Mouse (Mus musculus): ENCODE measurements around the gene Gm10153.
"Not testable (repeated sequence)": the region's sequence is repeated elsewhere in the genome, so short reads cannot be mapped to it uniquely, and the experiment has no call there.

The Gm10153 gene

DNA sequence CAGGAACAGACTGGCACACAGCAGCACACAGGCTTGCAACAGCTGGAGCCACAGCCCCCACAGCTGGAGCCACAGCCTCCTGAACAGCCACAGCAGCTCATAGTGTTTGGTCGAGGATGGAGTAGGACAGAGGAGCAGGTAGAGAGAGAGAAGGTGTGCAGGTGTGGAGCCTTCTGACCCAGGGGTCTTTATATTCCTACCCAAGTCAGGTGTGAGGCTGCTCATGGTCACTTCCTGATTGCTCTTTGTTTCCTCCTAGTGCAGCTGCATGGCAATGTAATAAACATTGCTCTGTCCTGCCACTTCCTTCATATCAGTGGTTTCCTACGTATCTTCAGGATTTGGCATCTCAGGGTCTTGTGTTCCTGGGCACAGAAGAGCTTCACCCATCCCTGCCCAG lies at the start of gene Gm10153:
TSS of gene Gm10153 (minus strand) at position 101 of the 400 bp plus-strand sequence.
- no peak for DNase-seq

DNA sequence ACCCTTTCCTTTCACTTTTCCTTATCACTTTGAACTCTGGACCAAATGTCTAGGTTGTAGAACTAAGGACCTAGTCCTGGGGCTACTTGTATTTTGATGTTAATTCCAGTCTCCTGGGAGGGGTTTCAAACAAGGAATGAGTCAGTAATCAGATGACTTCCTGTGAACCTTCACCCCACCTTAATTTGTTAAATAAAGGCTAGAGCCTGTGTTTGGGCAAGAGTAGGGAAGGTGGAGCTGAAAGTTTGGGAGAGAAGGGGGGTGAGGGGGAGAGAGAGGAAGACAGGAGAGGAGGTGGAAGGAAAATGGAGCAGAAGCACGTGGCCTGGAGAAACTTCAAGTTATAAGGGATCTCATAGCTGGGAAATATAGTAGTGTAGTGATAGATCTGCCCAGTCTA lies 41.4 kb upstream of the Gm10153 start:
- no peak for DNase-seq

DNA sequence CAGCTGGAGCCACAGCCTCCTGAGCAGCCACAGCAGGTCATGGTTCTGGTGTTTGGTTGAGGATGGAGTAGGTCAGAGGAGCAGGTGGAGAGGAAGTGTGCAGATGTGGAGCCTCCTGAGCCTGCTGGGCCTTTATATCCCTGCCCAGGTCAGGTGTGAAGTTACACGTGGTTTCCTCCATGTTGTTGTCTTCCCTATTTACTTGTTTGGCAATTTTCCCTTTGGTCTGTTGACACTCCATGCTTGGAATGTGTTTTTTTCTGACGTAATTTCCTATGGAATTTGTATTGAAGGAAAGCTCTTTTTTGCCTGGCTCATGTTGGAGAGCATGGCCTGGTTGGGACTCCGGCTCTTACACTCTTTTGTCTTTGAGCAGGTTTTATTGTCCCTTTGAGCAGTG lies 39.7 kb upstream of the Gm10153 start, which contains the start of gene Krtap5-5:
TSS of gene Krtap5-5 (minus strand) at position 101 of the 400 bp plus-strand sequence.
- DNase-seq, result peak; percentile 4

DNA sequence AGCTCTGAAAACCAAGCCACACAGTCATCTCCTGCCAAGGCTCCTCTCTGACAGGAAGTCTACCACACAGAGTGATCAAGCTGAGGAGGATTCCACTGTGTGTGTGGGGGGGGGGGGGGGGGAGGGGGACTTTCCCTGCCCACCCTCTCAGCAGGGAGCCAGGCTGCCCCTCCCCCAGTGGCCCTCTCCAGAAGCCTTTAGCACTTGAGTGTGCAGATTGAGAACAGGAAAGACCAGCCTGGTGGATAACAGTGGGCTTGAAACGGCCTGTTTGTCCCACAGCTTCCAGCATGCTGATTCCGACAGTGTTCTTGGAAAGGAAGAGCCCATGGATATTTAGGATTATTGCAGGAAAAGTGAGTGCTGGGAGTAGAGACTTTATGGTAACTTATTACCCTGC lies 34.3 kb upstream of the Gm10153 start:
- no peak for DNase-seq

DNA sequence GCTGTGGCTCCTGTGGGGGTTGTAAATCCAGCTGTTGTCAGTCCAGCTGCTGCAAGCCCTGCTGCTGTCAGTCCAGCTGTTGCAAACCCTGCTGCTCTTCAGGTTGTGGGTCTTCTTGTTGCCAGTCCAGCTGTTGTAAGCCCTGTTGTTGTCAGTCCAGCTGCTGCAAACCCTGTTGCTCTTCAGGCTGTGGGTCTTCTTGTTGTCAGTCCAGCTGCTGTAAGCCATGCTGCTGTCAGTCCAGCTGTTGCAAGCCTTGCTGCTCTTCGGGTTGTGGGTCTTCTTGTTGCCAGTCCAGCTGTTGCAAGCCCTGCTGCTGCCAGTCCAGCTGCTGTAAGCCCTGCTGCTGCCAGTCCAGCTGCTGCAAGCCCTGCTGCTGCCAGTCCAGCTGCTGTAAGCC lies 21.9 kb upstream of the Gm10153 start:
- not testable (repeated sequence) for DNase-seq

DNA sequence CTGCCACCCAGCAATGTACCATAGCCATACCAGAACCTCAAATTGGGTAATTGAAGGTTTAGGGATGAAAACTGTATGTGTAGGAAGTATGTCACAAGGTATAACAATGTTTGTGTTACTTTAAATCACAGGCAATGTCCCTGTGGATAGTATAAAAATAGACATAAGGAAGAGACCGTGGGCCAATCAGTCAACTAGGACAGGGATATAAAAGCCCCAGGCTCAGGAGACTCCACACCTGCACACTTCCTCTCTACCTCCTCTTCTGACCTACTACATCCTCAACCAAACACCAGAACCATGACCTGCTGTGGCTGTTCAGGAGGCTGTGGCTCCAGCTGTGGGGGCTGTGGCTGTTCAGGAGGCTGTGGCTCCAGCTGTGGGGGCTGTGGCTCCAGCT lies 21.4 kb upstream of the Gm10153 start, which contains the start of gene Gm7579:
TSS of gene Gm7579 (plus strand) at position 301 of the 400 bp plus-strand sequence.
- no peak for DNase-seq

DNA sequence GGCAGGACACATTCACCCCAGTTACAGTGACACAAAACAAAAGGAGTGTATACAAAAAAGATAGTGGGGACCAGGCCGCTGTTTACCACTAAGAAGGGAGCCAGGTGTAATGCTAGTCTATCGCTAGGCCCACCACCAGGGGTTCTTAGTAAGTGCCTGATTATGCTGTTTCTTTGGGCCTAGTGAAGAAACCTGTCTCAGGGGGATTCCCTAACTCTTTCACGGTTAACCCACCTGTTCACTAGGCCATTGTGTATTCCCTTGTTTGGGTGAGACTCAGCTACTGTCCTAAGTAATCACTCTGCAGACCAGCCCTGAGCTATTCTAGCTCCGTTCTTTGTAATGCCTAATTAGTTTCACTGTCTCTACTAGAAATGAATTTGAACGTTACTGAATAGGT lies 16.7 kb upstream of the Gm10153 start:
- not testable (repeated sequence) for DNase-seq

DNA sequence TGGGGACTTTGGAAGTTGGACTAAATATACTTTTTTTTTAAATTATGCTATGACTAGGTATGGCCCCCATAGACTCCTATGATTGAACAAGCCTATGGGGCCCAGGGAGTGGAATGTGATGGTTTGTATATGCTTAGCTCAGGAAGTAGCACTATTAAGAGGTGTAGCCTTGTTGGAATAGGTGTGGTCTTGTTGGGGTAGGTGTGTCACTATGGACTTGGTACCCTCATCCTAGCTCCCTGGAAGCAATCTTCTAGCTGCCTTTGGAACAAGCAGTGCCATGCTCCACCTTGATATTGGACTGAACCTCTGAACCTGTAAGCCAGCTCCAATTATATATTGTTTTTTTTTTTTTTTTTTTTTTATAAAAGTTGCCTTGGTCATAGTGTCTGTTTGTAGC lies 15.3 kb upstream of the Gm10153 start:
- DNase-seq, result no peak

DNA sequence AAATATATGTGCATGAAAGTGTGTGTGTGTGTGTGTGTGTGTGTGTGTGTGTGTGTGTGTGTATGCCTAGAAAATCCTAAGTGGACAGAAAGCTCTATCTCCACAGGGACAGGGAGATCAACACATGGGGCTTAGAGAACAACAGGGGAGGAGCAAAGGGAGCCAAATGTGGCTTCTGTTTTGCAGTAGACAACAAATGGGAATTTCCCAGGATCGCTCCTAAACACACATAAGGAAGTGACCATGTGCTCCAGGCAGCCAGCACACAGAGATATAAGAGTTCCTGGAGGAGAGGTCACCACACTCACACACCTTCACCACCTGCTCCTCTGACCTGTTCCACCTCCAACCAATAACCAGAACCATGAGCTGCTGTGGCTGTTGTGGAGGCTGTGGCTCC lies 10.9 kb upstream of the Gm10153 start, which contains the start of gene Krtap5-3:
TSS of gene Krtap5-3 (plus strand) at position 301 of the 400 bp plus-strand sequence.
- no peak for DNase-seq

DNA sequence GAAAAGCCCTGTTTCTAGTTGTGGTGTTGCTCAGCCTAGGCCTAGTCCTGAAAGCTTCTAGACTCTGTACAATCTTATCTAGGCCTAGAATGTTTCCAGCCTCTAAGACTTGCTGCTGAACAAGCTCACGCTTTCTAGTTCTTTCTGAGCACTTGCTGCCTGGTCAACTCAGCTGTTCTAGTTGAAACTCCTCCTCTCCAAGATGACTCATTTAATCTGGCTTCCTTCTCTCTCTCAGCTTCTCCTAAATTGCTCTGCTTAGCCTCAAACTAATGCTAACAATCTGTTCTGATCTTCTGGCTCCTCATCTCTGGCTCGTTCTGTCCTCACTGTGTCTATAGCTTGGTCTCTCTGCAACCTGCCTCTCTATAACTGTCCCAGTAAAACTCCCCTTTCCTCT lies 8.6 kb upstream of the Gm10153 start:
- no peak for DNase-seq

DNA sequence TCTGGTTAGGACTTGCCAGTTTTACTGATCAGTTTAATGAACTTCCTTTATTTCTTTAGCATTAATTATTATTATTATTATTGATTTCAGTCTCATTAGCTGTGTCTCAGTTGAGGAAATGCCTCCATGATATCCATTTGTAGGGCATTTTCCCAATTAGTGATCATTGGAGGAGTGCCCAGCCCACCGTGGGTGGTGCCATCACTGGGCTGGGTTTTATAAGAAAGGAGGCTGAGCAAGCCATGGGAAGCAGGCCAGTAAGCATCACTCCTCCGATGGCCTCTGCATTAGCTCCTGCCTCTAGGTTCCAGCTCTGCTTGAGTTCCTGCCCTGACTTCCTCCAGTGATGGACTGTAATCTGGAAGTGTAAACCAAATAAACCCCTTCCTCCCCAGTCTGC lies 2.0 kb downstream of the Gm10153 start:
- no peak for DNase-seq

DNA sequence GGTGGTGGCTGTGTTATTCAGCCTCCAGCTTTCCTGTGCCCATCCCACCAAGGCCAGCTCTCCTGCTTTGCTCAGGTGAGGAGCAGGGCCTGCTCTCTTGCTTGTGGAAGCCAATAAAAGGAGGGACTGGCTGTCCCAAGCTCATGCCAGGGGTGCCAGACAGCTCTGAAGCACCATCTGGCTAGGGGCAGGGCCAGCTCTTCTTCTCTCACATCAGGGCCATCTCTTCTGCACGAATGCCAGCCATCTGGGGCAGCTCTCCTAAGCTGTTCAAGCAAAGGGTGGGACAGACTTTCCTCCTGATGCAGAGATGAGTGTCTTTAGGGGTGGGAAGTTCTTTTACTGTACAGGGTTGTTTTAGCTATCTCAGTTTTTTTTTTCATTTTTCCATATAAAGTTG lies 9.2 kb downstream of the Gm10153 start:
- DNase-seq, result no peak

DNA sequence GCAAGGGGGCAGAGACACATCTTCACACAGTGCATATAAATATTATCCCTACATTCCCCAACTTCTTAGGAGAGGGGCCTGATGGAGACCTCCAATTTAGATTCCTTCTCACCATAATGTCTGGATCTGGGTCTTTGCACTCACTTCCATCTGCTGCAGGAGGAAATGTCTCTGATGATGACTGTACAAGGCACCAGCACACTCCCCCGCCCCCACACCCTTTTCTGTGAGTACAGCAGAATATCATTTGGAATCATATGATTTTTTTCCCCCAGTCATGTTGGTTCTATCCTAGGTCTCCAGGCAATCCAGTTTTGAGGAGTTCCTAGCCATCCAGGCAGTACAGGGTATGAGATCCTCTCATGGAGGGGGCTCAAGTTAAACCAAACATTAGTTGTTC lies 11.5 kb downstream of the Gm10153 start:
- DNase-seq, result no peak

DNA sequence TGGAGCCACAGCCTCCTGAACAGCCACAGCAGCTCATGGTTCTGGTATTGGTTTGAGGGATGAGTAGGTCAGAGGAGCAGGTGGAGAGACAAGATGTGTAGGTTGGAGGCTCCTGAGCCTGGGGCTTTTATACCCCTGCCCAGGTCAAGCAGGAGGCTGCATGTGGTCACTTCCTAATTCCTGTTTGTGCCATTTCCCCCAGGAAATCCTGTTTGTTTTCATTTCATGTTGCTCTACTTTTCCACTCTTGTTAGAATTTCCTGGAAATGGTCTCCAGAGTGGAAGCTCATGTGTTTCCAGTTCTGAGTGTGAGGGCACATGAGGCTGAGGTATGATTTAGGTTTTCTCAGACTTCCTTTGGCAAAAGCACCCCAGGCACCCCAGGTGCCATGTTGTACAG lies 14.3 kb downstream of the Gm10153 start, which contains the start of gene Krtap5-2:
TSS of gene Krtap5-2 (minus strand) at position 101 of the 400 bp plus-strand sequence.
- not testable (repeated sequence) for DNase-seq

DNA sequence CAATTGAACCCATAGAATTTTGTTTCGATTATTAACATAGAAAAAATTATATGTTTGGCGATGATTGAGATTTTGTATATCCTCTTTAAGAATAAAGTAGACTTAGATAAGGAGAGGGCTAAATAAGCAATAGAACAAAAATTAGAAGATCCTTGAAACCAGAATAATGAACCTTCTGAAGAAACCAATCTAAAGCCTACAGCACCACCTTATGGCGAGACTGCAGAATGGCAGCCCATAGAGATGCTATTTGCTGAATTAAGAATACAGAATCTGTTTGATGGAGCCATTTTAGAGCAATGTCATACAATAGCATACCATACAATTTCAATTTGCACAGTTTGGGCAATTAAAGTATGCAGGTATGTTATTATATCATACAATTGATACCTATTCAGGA lies 20.4 kb downstream of the Gm10153 start:
- DNase-seq, result peak; percentile 16

DNA sequence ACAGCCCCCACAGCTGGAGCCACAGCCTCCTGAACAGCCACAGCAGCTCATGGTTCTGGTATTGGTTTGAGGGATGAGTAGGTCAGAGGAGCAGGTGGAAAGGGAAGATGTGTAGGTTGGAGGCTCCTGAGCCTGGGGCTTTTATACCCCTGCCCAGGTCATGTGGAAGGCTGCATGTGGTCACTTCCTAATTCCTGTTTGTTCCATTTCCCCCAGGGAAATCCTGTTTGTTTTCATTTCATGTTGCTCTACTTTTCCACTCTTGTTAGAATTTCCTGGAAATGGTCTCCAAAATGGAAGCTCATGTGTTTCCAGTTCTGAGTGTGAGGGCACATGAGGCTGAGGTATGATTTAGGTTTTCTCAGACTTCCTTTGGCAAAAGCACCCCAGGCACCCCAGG lies 24.6 kb downstream of the Gm10153 start, which contains the start of gene Gm4553:
TSS of gene Gm4553 (minus strand) at position 101 of the 400 bp plus-strand sequence.
- not testable (repeated sequence) for DNase-seq

DNA sequence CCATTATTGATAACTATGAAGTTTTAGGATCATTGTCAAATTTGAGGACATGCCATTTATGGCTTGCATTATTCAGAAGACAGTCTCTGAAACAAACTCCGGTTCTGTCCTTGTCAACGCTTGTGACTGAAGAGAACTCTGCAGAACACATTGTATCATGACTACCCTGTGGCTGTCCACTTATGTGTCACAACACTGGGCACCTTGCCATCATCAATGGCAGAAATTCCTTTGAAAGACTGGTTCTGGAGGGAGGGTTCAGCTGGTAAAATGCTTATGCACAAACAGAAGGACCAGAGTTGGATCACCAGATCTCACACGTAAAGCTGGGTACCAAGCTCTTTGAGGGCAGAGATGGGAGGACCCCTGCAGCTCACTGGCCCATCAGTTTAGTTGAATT lies 30.8 kb downstream of the Gm10153 start:
- no peak for DNase-seq

DNA sequence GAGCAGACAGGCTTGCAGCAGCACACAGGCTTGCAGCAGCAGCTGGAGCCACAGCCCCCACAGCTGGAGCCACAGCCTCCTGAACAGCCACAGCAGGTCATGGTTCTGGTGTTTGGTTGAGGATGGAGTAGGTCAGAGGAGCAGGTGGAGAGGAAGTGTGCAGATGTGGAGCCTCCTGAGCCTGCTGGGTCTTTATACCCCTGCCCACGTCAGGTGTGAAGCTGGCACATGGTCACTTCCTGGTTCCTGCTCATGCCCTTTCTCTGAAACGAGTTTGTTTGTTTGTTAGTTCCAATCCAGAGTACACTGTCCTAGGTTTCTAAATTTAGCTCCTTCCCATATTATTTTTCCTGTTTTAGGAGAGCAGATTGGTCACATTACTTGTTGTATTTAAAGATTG lies 33.2 kb downstream of the Gm10153 start, which contains the start of gene Gm29735:
TSS of gene Gm29735 (minus strand) at position 101 of the 400 bp plus-strand sequence.
- not testable (repeated sequence) for DNase-seq

DNA sequence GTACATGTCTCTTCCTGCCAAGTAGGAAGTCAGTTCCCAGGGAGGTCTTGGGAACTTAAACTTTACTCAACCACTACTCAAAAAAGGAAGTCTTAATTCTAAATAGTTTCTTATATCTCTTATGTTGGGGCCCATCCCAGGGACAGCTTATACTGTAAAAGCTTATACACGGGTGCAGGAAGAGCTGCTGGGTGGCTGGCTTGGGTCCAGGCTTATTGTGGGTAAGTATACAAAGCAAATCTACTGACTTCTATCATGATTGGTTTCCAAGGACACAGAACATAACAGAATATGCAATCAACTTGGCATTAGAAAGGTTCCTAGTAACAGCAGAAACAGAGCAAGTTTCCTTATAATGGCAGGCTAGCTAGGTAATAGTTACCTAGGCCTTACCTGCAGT lies 34.9 kb downstream of the Gm10153 start:
- DNase-seq, result no peak

DNA sequence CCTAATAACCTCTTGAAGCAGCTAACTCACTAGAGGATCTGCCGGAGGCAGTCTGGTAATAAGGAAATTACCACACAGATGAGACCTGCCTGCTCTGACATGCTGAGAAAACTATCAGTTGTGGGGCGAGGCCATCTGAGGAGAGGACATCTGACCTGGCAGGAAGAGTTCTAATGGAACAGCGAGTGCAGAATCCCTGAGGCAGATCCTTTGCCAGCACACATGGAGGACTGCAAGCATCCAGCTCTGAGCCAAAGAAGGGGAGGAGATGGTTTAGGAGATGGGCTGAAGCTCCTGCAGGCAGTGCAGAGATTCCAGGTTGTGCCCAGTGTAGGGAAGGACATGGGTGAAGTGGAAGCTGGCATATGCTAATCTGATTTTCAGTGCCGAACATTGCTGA lies 38.0 kb downstream of the Gm10153 start:
- no peak for DNase-seq

DNA sequence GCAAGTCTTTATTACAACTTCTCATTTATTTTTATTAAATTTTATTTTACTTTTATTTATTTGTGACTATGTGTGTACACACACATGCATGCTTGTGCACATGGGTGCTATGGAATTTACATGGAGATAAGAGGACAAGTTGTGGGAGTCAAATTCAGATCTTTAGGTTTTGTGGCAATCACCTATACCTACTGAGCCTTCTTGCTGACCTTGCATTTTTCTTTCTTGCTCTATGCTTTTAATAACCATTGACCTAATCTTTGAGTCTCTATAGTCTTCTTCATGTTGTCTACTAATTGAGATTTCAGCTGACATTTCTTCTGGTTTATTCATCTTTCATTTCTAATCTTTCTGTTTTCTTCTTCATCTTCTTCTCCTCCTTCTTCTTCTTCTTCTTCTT lies 41.6 kb downstream of the Gm10153 start:
- no peak for DNase-seq

DNA sequence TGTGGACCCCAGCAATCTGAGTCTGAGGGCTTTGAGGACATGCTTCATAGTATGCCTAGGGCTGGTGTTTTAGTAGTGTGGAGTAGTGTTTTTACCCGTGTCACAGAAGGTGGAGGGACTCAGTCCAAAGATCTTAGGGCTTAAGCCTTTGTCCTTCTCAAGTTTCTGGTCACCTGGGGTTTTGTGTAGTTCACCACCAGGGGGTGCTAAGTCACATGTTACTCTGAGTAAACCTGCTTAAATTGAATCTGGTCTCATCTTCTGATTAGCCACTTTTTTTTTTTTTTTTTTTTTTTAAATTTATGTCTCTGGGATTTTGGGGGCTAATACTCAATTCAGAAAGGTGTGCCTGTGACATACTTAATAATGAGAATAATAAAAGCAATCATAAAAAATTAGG lies 44.2 kb downstream of the Gm10153 start:
- peak; percentile 73 for DNase-seq

DNA sequence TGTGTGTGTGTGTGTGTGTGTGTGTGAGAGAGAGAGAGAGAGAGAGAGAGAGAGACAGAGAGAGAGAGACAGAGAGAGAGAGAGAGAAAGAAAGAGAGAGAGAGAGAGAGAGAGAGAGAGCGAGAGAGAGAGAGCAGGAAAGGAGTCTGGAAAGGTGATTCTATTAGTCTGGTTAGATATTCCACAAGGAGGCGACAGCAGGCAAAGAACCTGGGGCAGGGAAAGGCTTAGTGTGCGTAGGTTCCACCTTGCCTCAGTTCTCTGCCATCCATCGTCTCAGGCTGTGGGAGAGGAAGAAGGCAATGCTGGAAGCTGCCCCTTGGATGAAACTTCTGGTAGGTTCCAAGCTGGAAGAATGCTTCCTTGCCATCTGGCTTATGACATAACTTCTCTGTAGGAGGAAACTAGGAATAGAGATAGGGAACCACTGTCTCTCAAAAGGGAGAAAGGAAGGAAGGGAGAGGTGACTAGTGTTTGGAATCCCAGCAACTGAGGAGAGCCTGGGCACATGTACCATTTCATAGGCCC lies 44.7 kb downstream of the Gm10153 start:
- no peak for DNase-seq

DNA sequence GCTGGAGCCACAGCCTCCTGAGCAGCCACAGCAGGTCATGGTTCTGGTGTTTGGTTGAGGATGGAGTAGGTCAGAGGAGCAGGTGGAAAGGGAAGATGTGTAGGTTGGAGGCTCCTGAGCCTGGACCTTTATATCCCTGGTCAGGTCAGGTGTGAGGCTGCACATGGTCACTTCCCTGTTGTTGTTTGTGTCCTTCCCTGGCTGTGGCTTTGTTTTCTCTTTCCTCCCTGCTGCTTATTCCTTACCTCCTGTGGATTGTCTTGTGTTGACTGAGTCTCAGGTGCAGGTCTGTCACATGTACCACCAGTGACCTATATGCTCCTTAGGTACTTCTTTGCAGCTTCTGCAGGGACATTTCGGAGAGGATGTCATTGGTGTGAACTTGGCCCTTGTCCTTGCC lies 45.7 kb downstream of the Gm10153 start, which contains the start of gene Gm45337:
TSS of gene Gm45337 (minus strand) at position 101 of the 400 bp plus-strand sequence.
- DNase-seq, result no peak

DNA sequence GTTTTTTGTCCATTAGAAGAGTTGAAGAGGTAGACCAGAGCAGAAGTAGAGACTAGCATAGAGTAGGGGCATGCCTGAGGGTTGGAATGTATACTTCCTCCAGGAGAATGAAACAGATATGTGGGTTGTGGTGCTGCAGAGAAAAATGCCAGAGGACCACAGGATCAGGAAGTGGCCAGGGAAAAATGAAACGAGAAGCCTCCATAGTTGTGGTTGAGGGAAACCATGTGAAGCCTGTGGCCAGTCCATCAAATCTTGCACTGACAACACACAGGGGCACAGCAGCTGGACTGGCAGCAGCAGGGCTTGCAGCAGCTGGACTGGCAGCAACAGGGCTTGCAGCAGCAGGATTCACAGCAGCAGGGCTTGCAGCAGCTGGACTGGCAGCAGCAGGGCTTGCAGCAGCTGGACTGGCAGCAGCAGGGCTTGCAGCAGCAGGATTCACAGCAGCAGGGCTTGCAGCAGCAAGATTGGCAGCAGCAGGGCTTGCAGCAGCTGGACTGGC lies 46.6 kb downstream of the Gm10153 start:
- not testable (repeated sequence) for DNase-seq
